Mouse (Mus musculus): ENCODE measurements at regions not wholly inside any gene's neighbourhood (a gene's known extent, or its start where the extent isn't known, plus 50 kb on each side); places are given as distances from the start of the nearest gene placed in this dataset.

DNA sequence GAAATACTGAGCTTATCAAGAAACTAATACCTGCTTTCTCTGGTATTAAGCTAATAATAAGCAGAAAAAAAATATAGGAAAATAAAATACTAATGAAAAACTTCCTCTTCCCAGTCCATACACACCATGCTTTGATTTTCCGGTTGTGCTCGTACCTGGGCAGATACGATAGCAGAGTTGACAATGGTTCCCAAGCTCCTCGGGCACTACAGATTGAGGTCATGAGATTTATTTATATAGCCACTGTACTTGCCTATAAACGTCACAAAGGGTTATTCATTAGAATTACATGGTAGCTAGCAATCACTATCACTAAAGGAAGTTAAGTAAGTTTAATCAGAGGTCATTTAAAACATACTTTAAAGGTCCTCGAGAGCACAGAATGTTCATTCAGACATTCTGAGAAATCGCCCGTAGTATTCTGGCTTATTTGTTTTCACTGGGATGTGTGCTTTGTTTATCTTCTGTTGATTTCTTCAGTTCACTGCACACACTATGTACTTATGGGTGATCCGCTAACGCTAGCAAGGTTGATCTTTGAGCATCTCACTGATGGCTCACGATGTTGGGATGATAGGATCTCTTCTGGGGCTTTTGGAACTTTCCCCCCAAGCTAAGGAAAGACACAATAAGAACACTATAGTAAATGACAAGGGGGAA lies 111.4 kb upstream of the Fam3c start:
- TF ChIP-seq CTCF (IDR thresholded peaks at IDR 0.05; ENCODE audit: low read depth): no peak
- H3K9me3 ChIP-seq (replicated peaks; ENCODE audit: low read length): no peaks in the 10 kb centered on the region
- H3K27me3 ChIP-seq (ENCODE audit: insufficient read depth, low read length): no peaks in the 10 kb centered on the region
- 73% methylated on average over 11 of the region's 11 CpGs for WGBS
- no peak overlapping the region for H3K4me2 ChIP-seq (ENCODE audit: low read length)
- no peaks in the 10 kb centered on the region for H3K36me3 ChIP-seq (ENCODE audit: insufficient read depth, low read length)
- H3K4me1 ChIP-seq (replicated peaks; ENCODE audit: insufficient read depth, low read length): no peaks in the 10 kb centered on the region
- no peak overlapping the region for H3K4me3 ChIP-seq (replicated peaks; ENCODE audit: low read depth, low read length)
- DNase-seq (ENCODE audit: low spot score): no peak
- ATAC-seq (replicated peaks; ENCODE audit: low FRiP score, low read depth): no peak
- no peak overlapping the region for H3K27ac ChIP-seq
- no peak overlapping the region for H3K9ac ChIP-seq (ENCODE audit: low read depth, low read length)

DNA sequence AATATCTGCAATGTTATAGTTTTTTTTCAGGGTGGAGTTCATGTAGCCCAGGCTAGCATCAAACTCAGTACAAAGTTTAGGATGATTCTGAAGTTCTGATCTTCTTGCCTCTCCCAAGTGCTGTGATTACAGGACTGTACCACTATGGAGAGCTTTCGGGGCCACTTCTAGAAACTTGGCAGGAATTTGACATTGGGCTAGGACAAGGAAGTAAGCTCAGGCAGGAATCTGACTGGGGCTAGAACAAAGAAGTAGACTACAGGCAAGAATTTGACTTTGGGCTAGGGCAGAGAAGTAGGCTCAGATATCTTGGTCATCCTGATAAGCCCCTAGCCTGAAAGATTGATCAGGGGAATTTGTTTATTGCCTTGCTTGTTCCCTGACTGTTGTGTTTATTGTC lies 109.9 kb upstream of the Fam3c start:
- Histone ChIP-seq H3K36me3 (ENCODE audit: insufficient read depth, low read length) (no peaks in the 10 kb centered on the region), H3K4me3 (replicated peaks; ENCODE audit: low read depth, low read length) (no peak overlapping the region), H3K27ac (no peak overlapping the region), H3K4me2 (ENCODE audit: low read length) (no peak overlapping the region), H3K4me1 (replicated peaks; ENCODE audit: insufficient read depth, low read length) (no peaks in the 10 kb centered on the region), H3K27me3 (ENCODE audit: insufficient read depth, low read length) (no peaks in the 10 kb centered on the region), H3K9me3 (replicated peaks; ENCODE audit: low read length) (no peaks in the 10 kb centered on the region), H3K9ac (ENCODE audit: low read depth, low read length) (no peak overlapping the region)
- DNase-seq (ENCODE audit: low spot score): no peak
- TF ChIP-seq CTCF (IDR thresholded peaks at IDR 0.05; ENCODE audit: low read depth): no peak
- WGBS: 97% methylated on average over 1 of the region's 1 CpGs
- no peak for ATAC-seq (replicated peaks; ENCODE audit: low FRiP score, low read depth)

DNA sequence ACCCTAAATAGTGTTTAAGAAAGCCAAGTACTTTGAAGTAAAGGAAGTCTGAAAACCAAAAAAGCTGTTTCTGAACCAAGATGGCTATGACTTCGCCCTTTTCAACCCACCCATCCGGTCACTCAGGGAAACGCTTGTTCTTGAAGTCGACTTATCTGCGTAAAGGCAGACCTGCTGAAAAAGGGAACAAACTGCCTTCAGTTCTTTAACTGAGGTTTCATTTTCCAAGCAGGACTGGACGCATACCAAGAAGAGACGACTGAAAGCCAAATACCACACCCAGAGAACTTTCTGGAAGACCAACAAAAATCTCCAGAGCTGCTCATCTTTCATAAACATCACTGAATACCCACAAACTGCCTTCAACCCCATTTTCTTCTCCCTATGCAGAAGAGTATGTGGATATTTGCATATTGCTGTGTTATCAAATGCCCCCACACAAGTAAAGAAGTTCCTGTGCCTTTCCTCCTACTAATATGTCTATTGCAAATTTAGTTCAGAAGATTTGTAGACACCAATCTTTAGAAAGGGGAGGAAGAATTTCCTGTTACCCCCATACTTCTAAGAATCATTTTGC lies 103.5 kb upstream of the Fam3c start:
- Histone ChIP-seq H3K4me1 (replicated peaks; ENCODE audit: insufficient read depth, low read length) (no peaks in the 10 kb centered on the region), H3K36me3 (ENCODE audit: insufficient read depth, low read length) (no peaks in the 10 kb centered on the region), H3K9ac (ENCODE audit: low read depth, low read length) (no peak overlapping the region), H3K27me3 (ENCODE audit: insufficient read depth, low read length) (no peaks in the 10 kb centered on the region), H3K27ac (no peak overlapping the region), H3K9me3 (replicated peaks; ENCODE audit: low read length) (no peaks in the 10 kb centered on the region), H3K4me2 (ENCODE audit: low read length) (no peak overlapping the region), H3K4me3 (replicated peaks; ENCODE audit: low read depth, low read length) (no peak overlapping the region)
- WGBS: 82% methylated on average over 7 of the region's 7 CpGs
- ATAC-seq (replicated peaks; ENCODE audit: low FRiP score, low read depth) (no peak), DNase-seq (ENCODE audit: low spot score) (no peak)
- no peak for TF ChIP-seq CTCF (IDR thresholded peaks at IDR 0.05; ENCODE audit: low read depth)

DNA sequence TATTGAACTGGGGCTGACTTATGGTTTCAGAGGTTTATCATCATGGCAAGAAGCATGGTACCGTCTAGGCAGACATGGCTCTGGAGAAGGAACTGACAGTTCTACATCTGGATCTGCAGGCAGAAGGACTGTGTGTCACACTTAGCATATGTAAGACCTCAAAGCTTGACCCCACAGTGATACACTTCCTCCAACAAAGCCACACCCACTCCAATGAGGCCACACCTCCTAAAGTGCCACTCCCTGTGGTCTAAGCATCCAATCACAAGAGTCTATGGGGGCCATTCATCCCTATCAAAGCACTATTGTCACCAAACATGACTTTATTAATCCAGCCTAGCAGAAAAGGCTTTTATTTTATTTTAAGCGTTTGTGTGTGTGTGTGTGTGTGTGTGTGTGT lies 96.2 kb upstream of the Fam3c start:
- TF ChIP-seq CTCF (IDR thresholded peaks at IDR 0.05; ENCODE audit: low read depth): no peak
- ATAC-seq (replicated peaks; ENCODE audit: low FRiP score, low read depth) (no peak), DNase-seq (ENCODE audit: low spot score) (no peak)
- Histone ChIP-seq H3K9me3 (replicated peaks; ENCODE audit: low read length) (no peaks in the 10 kb centered on the region), H3K27ac (no peak overlapping the region), H3K4me2 (ENCODE audit: low read length) (no peak overlapping the region), H3K4me3 (replicated peaks; ENCODE audit: low read depth, low read length) (no peak overlapping the region), H3K27me3 (ENCODE audit: insufficient read depth, low read length) (no peaks in the 10 kb centered on the region), H3K4me1 (replicated peaks; ENCODE audit: insufficient read depth, low read length) (no peaks in the 10 kb centered on the region), H3K36me3 (ENCODE audit: insufficient read depth, low read length) (no peaks in the 10 kb centered on the region), H3K9ac (ENCODE audit: low read depth, low read length) (no peak overlapping the region)
- WGBS: 78% methylated on average over 2 of the region's 2 CpGs

DNA sequence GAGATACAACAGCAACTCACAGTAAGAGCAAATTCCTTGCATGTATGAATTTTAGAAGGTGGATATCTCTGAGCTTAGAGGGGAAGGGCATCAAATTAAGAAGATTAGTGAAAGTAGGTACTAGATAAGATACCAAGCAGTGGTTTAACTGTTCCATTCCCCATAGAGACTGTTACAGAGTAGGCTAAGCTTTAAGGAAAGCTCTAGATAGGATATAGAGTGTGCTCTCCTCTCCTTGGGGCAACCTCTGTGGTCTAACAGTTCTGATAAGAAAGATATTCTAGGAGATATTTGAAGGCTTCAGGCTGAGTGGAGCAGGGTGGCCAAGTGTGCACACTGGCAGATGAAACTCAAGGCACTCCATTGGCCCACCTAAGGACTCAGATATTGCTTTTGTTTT lies 94.5 kb upstream of the Fam3c start:
- no peak overlapping the region for H3K27ac ChIP-seq
- no peaks in the 10 kb centered on the region for H3K4me1 ChIP-seq (replicated peaks; ENCODE audit: insufficient read depth, low read length)
- H3K27me3 ChIP-seq (ENCODE audit: insufficient read depth, low read length): no peaks in the 10 kb centered on the region
- no peaks in the 10 kb centered on the region for H3K9me3 ChIP-seq (replicated peaks; ENCODE audit: low read length)
- DNase-seq (ENCODE audit: low spot score): no peak
- no peak overlapping the region for H3K4me2 ChIP-seq (ENCODE audit: low read length)
- H3K36me3 ChIP-seq (ENCODE audit: insufficient read depth, low read length): no peaks in the 10 kb centered on the region
- no peak overlapping the region for H3K9ac ChIP-seq (ENCODE audit: low read depth, low read length)
- ATAC-seq (replicated peaks; ENCODE audit: low FRiP score, low read depth): no peak
- no peak overlapping the region for H3K4me3 ChIP-seq (replicated peaks; ENCODE audit: low read depth, low read length)
- TF ChIP-seq CTCF (IDR thresholded peaks at IDR 0.05; ENCODE audit: low read depth): no peak

DNA sequence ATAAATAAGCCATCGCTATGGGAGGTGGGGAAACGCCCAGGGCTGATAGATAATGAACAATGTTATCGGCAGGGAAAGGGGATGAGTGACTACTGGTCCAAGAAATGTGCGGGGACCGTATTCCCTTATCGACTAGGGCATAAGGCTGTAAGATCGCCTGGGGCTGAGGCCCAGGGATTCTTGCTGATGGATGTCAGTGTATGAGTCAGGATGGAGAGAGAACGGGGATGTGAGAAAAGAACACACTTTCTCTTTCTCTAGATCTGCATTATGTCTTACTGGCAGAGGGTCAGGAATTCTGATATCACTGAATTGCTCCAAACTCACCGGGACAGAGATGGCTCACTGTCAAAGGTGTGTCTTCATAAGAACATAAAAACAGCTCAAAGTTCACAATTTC lies 92.9 kb upstream of the Fam3c start:
- Histone ChIP-seq H3K4me3 (replicated peaks; ENCODE audit: low read depth, low read length) (no peak overlapping the region), H3K4me2 (ENCODE audit: low read length) (no peak overlapping the region)
- no peak for DNase-seq (ENCODE audit: low spot score)

DNA sequence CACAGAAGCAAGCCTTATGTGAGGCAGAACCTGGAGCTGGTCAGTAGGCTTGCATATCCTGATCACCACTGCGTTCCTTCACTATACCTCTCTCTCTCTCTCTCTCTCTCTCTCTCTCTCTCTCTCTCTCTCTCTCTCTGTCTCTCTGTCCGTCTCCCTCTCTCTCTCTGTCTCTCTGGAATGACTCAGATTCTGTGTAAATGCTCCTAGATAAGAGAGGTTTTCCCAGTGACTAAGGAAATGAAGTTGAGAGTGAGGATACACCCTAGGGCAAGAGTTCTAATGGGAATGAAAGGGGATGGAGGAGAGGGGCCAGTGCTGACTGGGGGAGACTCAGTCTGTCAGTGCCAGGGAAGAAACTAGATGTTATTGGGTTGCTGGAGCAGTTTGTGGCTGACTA lies 91.6 kb upstream of the Fam3c start:
- ATAC-seq (replicated peaks; ENCODE audit: low FRiP score, low read depth): no peak
- Histone ChIP-seq H3K9ac (ENCODE audit: low read depth, low read length) (no peak overlapping the region), H3K4me3 (replicated peaks; ENCODE audit: low read depth, low read length) (no peak overlapping the region), H3K4me2 (ENCODE audit: low read length) (no peak overlapping the region), H3K36me3 (ENCODE audit: insufficient read depth, low read length) (no peaks in the 10 kb centered on the region), H3K27ac (no peak overlapping the region), H3K9me3 (replicated peaks; ENCODE audit: low read length) (no peaks in the 10 kb centered on the region), H3K27me3 (ENCODE audit: insufficient read depth, low read length) (no peaks in the 10 kb centered on the region), H3K4me1 (replicated peaks; ENCODE audit: insufficient read depth, low read length) (0 out of 2 replicates have a peak, but pooled peaks cover 5% of the 10 kb centered on the region)
- WGBS: 63% methylated on average over 2 of the region's 2 CpGs
- no peak for DNase-seq (ENCODE audit: low spot score)
- no peak for TF ChIP-seq CTCF (IDR thresholded peaks at IDR 0.05; ENCODE audit: low read depth)

More for the DNA sequence above, 92.9 kb upstream of the Fam3c start:
- Histone ChIP-seq H3K4me1 (replicated peaks; ENCODE audit: insufficient read depth, low read length) (0 out of 2 replicates have a peak, but pooled peaks cover 2% of the 10 kb centered on the region), H3K27ac (no peak overlapping the region), H3K9ac (ENCODE audit: low read depth, low read length) (no peak overlapping the region), H3K27me3 (ENCODE audit: insufficient read depth, low read length) (no peaks in the 10 kb centered on the region), H3K9me3 (replicated peaks; ENCODE audit: low read length) (no peaks in the 10 kb centered on the region), H3K36me3 (ENCODE audit: insufficient read depth, low read length) (no peaks in the 10 kb centered on the region)
- no peak for TF ChIP-seq CTCF (IDR thresholded peaks at IDR 0.05; ENCODE audit: low read depth)
- ATAC-seq (replicated peaks; ENCODE audit: low FRiP score, low read depth): no peak
- 86% methylated on average over 9 of the region's 9 CpGs for WGBS

Measured in kidney, postnatal 0 days (tissue).